Mouse (Mus musculus): ENCODE measurements around the gene Slc25a51.
A peak's percentile ranks its signal among the peaks of the same experiment; 100 is the strongest.

The Slc25a51 gene

GRCm38 (mm10) chr4:45408427-45409132 lies at the start of gene Slc25a51:
Slc25a51 (minus strand) TSS chr4:45408766.
- peak; percentile 85 for DNase-seq (ENCODE audit: low spot score)

GRCm38 (mm10) chr4:45457543-45457942 lies 49.0 kb upstream of the Slc25a51 start:
- no peak for DNase-seq (ENCODE audit: low spot score)

GRCm38 (mm10) chr4:45455001-45455400 lies 46.4 kb upstream of the Slc25a51 start:
- no peak for DNase-seq (ENCODE audit: low spot score)

- DNase-seq (ENCODE audit: low spot score), result no peak
Observed at GRCm38 (mm10) chr4:45453271-45453851, 44.8 kb upstream of the Slc25a51 start.

GRCm38 (mm10) chr4:45452569-45453111 lies 44.1 kb upstream of the Slc25a51 start:
- DNase-seq (ENCODE audit: low spot score), result no peak

GRCm38 (mm10) chr4:45449012-45449411 lies 40.4 kb upstream of the Slc25a51 start:
- no peak for DNase-seq (ENCODE audit: low spot score)

- DNase-seq (ENCODE audit: low spot score), result no peak
Observed at GRCm38 (mm10) chr4:45448481-45448880, 39.9 kb upstream of the Slc25a51 start.

- no peak for DNase-seq (ENCODE audit: low spot score)
Observed at GRCm38 (mm10) chr4:45447196-45447595, 38.6 kb upstream of the Slc25a51 start.

GRCm38 (mm10) chr4:45445235-45445634 lies 36.7 kb upstream of the Slc25a51 start:
- DNase-seq (ENCODE audit: low spot score), result no peak

- DNase-seq (ENCODE audit: low spot score), result no peak
Observed at GRCm38 (mm10) chr4:45444813-45445212, 36.2 kb upstream of the Slc25a51 start.

GRCm38 (mm10) chr4:45443652-45444051 lies 35.1 kb upstream of the Slc25a51 start:
- DNase-seq (ENCODE audit: low spot score), result no peak

GRCm38 (mm10) chr4:45442237-45442636 lies 33.7 kb upstream of the Slc25a51 start:
- no peak for DNase-seq (ENCODE audit: low spot score)

GRCm38 (mm10) chr4:45441778-45442177 lies 33.2 kb upstream of the Slc25a51 start:
- no peak for DNase-seq (ENCODE audit: low spot score)

- no peak for DNase-seq (ENCODE audit: low spot score)
Observed at GRCm38 (mm10) chr4:45439281-45439680, 30.7 kb upstream of the Slc25a51 start.

- DNase-seq (ENCODE audit: low spot score), result no peak
Observed at GRCm38 (mm10) chr4:45437010-45437409, 28.4 kb upstream of the Slc25a51 start.

GRCm38 (mm10) chr4:45436383-45436913 lies 27.9 kb upstream of the Slc25a51 start:
- DNase-seq (ENCODE audit: low spot score), result no peak

GRCm38 (mm10) chr4:45435899-45436298 lies 27.3 kb upstream of the Slc25a51 start:
- DNase-seq (ENCODE audit: low spot score), result no peak

GRCm38 (mm10) chr4:45434681-45435080 lies 26.1 kb upstream of the Slc25a51 start:
- no peak for DNase-seq (ENCODE audit: low spot score)

GRCm38 (mm10) chr4:45434071-45434470 lies 25.5 kb upstream of the Slc25a51 start:
- DNase-seq (ENCODE audit: low spot score), result no peak

GRCm38 (mm10) chr4:45431806-45432205 lies 23.2 kb upstream of the Slc25a51 start:
- no peak for DNase-seq (ENCODE audit: low spot score)

GRCm38 (mm10) chr4:45431316-45431715 lies 22.8 kb upstream of the Slc25a51 start:
- no peak for DNase-seq (ENCODE audit: low spot score)

- DNase-seq (ENCODE audit: low spot score), result no peak
Observed at GRCm38 (mm10) chr4:45429451-45429850, 20.9 kb upstream of the Slc25a51 start.
